Mouse (Mus musculus) cerebellum, postnatal 14 days (tissue): ENCODE measurements at regions not wholly inside any gene's neighbourhood (a gene's known extent, or its start where the extent isn't known, plus 50 kb on each side); places are given as distances from the start of the nearest gene placed in this dataset.

Experiments used
- DNase-seq, 2 experiments: peaks; one replicate each; pipeline ENCODE4 v3.0.0; 2021; ENCODE audit warnings: mixed read lengths in 2 of 2

DNA sequence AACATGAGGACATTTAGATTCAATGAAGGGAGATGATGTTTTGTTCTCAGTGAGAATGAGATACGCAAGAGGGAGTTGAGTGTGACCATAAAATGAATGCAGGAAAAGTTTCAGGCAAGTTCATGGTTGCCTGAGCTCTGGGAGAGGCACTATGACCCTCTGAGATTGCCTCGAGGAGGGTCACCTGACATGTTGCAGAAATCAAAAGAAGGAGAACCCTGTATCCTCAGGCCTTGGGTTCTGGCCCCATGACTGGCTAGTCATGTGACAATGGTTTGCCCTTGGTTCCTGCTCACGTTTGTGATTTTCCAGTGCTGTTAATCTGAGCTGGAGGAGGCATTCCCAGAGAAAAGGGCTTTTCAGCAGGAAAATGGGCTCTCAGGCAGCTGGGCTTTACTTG is 98.9 kb downstream of the Mab21l3 start:
- DNase-seq = no peak

GRCm38 (mm10) chr3:101749031-101749632 is 99.6 kb downstream of the Mab21l3 start:
- DNase-seq = no peak

- DNase-seq = no peak
Observed at GRCm38 (mm10) chr3:101748186-101748585, 100.6 kb downstream of the Mab21l3 start.

DNA sequence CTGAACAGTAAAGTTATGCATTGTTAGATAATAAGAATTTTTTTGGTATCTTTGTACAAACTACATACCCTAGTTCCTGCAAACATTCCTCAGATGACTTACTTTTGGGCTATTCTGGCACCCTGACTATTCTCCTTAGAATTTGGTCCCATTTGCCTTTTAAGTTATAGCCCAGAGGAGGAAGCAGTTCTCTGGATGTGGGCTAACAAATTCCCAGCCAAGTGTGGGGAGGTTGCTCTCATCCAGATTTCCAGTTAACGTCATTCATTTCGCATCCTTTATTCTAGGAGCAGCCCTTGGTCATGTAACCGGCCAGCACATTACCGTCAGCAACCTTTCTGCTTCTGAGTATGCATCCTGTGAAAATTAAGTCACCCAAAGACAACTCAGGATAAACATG is 107.9 kb downstream of the Mab21l3 start:
- no peak for DNase-seq

GRCm38 (mm10) chr3:101737197-101737596 is 111.6 kb downstream of the Mab21l3 start:
- no peak for DNase-seq

GRCm38 (mm10) chr3:101729044-101729443 is 119.7 kb downstream of the Mab21l3 start:
- no peak for DNase-seq

DNA sequence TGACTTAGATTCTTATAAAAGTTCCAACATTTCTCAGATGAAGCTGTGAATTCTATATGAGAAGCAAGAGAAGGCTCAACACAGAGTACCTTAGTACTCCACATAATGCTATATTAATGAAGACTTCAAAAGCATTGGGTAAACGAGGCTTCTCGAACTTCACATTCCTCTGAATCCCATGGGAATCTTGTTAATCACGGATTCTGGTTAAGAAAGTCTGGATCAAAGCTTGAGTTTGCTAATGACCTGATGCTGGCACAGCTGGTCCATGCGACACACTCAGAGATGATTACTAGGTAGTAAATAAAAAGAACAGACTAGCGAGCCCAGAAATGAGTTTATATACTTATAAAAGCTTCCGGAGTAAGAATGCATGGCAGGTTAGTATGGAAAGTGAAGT is 118.4 kb upstream of the Atp1a1 start:
- DNase-seq = no peak

DNA sequence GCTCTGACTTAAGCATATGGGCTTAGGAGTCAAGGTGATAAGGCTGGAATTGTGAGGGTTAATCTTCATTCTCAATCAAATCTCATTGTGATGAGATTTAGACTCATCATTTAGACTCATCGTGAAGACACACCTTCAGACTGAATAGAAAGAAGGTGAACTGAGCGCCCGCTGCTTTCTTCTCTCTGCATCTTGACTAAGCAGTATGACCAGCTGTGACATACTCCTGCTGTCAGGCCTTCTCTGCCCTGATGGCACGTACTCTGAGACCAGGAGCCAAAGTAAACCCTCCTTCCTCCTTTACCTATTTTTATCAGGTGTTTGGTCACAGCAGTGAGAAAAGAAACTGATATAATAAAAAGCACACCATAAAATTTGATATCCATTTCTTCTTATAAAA is 117.5 kb upstream of the Atp1a1 start:
- peak in 1 of 2 experiments; percentile 47 for DNase-seq

- DNase-seq = no peak
Observed at GRCm38 (mm10) chr3:101715416-101715815, 110.9 kb upstream of the Atp1a1 start.

DNA sequence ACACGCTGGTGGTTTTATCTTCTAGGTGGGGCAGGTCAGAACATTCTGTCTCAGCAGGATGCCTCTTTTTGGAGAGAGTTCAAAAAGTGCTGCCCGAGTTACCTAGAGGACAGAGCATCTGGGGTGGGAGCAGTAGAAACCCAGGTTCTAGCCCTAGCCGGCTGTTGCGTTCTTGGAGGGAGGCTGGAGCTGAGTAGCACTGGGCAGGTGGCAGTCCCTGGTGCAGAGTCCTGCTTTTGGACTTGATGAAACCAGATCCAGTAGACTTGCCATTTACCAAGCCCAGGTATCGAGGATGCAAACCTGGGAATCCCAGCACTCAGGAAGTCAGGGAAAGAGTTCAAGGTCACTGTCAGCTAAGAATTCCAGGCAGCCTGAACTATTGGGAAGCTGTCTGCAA is 110.3 kb upstream of the Atp1a1 start:
- no peak for DNase-seq

- DNase-seq = no peak
Observed at GRCm38 (mm10) chr3:101713669-101714068, 109.2 kb upstream of the Atp1a1 start.

DNA sequence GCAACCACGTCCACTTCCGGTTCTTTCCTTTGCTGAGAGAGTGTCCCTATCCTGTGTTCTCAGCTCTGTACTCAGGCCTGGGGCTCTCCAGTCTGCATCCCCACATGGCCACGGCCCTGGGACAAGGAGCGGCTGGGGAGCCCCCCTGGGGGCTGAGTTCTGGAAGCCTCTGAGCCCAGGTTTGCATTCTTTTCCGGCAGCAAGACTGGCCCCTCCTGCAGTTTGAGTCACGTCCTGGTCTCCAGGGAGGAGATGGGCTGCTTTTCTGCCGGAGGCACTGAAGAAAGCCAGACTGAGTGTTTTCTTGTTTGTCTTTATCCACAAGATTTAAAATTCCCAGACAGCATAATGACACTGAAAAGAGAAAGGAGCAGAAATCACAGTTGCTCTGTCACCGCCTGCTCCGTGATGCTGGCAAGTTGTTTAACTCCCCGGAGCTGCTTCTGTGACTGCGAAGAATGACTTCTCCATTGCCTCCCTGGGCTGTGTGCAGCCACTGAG is 108.7 kb upstream of the Atp1a1 start:
- no peak for DNase-seq

DNA sequence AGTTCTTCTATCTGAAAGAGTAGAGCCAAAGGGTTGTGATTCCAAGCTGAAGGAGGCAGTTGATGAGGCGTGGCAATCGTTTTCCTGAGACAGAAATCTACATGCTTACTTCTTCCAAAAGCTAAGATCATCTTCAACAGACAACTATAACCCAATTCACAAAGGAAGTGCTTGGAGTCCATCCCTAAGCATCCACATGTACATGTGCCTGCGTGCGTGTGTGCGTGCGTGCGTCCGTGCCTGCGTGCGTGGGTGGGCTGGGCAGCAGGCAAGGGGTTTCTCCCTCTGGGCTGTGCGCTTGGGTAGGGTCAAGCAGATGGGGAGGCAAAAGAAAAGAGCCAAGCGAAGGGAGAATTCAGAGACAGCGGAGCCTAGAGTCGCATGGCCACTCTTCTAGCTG is 108.2 kb upstream of the Atp1a1 start:
- DNase-seq = no peak

DNA sequence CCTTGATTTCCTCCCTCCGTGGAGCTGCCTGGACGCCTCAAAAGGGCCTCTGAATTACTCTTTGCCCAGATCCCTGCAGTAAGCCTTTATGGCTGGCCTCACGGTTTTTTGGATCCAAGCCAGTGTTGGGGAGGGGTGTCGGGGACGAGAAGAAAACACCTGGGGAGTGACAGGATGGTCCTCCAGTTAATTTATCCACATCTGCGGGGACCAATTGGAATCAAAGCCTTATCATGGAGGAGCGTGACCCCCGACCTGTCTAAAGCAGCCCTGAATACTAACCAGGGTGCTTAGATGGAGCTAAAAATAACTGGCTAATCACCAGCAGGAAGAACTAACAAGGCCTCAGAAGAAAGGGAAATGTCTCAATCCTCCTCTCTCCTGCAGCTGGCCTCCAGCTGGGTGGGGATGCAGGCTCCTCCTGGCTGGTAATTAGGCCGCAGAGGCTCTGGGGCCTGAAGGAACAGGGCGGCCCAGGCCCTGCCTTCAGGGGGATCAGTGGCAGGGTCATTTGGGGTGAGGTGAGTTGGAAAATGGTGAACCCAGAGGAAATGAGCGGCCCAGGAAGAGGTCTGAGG is 107.2 kb upstream of the Atp1a1 start:
- peak in 1 of 2 experiments; percentile 61 for DNase-seq

DNA sequence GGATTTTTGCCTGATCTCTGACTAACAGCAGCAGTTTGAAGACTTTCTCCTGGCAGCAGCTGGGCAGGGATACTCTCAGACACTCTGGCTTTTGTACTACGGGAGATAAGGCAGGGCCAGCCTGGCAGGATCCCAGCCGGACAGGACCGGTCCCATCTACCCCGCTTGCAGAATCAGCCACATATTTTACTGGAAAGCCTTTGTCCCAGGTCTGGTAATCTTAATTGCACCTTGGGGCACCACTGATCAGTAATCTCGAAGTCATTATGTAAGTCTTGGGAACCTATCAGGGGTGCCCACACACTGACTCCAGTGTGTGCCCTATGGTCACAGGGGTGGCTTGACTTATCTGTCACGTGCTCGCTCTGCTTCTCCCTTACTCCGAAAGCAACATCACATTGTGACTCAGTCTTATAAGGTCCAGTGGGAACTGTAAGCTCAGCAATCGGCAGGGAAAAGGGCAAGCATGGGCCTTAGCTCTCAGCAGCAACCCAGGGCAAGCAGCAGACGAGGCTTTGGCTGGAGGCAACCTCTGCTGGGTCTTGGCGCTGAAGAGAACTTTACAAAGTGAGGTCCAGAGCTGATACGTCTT is 105.0 kb upstream of the Atp1a1 start:
- peak in 1 of 2 experiments; percentile 41 for DNase-seq

- peak; percentile 51 to 57 for DNase-seq
Observed at GRCm38 (mm10) chr3:101708821-101709220, 104.3 kb upstream of the Atp1a1 start.

GRCm38 (mm10) chr3:101704919-101705318 is 100.4 kb upstream of the Atp1a1 start:
- DNase-seq = no peak

GRCm38 (mm10) chr3:101704326-101704725 is 99.8 kb upstream of the Atp1a1 start:
- no peak for DNase-seq

GRCm38 (mm10) chr3:101701763-101702173 is 97.3 kb upstream of the Atp1a1 start:
- DNase-seq = no peak

GRCm38 (mm10) chr3:101700974-101701610 is 96.6 kb upstream of the Atp1a1 start:
- peak in 1 of 2 experiments; percentile 57 for DNase-seq

DNA sequence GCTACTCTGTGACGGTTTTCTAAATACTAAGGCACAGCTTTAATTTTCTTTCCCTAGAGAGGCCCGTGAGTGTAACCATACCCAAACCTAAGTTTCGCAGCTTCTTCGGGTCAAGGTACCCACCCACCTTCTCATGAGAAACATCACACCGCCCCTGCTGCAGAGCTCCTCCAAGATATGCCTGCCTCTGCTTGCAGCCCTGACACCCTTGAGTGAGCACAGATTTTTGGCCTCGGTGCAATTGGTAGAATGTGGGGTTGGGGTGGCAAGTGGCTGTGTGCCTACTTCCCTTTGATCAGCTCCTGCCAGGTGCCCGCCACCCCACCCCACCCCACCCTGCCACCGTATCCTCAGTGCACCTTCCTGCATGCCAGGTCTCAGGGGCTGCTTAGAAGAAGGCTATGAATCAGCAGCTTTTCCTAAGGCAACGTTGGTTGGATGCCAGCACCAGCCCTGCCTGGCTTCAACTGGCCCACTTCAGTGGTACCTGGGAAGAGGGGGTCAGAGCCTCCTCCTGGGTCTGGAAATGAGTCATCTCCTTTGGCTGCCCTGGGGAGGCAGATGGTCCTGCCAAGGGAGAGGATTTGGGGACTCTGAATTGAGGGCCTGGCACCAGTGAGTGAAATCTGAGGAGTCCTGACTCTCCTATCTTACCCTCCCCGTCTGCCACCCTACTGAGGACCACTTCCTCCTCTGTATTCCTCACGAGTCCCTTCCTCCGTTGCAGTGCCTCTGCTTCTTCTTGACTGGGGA is 95.6 kb upstream of the Atp1a1 start:
- peak; percentile 92 to 95 for DNase-seq

GRCm38 (mm10) chr3:101696832-101697231 is 92.3 kb upstream of the Atp1a1 start:
- peak in 1 of 2 experiments; percentile 37 for DNase-seq

DNA sequence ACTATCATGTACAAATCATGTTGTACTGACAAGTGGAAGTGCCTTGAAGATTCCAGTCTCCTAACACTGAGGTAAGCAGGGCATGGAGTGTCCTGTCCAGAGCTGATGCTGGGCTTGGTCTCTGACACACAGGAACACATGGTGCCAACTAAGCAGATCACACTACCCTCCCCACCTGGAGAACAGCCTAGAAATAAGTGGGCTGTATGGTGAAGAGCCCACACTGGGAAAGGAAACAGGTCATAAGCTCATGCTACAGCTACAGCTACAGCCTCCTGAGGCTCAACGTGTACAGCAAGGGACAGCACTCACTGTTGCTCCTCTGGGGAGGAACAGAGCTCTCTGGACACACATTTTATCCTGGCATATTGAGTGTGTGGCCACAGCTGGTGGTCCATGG is 89.8 kb upstream of the Atp1a1 start:
- peak; percentile 51 to 61 for DNase-seq
